Mouse (Mus musculus) midbrain, embryonic 13.5 days (tissue): ENCODE measurements around the gene Gm3415. TPM values are rescaled to one million over a fixed set of nuclear protein-coding genes. Genes with fewer than 3 reads are reported as not detected.
"Not testable (repeated sequence)": the region's sequence is repeated elsewhere in the genome, so short reads cannot be mapped to it uniquely, and the experiment has no call there.

ENCODE experiments used
- ATAC-seq: fragments of 200-750 bp; cut with Nextera tagmentation; 2 replicates; pipeline ENCODE4 v1.8.0; 2017; ENCODE audit warnings: mild to moderate bottlenecking, moderate TSS enrichment, moderate library complexity
- H3K27ac ChIP-seq: fragments of 300-500 bp; sonication (generic); 2 replicates; pipeline ENCODE4 v1.5.1; 2015; ENCODE audit warnings: inconsistent platforms, mild to moderate bottlenecking, moderate library complexity
- H3K27me3 ChIP-seq: fragments of 300-500 bp; sonication (generic); 2 replicates; pipeline ENCODE4 v1.6.1; 2015; ENCODE audit warnings: mild to moderate bottlenecking, inconsistent platforms
- H3K36me3 ChIP-seq: fragments of 300-500 bp; sonication (generic); 2 replicates; pipeline ENCODE4 v1.6.1; 2015; ENCODE audit warnings: mild to moderate bottlenecking, inconsistent platforms
- H3K4me1 ChIP-seq: fragments of 300-500 bp; sonication (generic); replicated peaks from 2 replicates; pipeline ENCODE4 v1.6.1; 2015; ENCODE audit warnings: inconsistent platforms
- H3K4me2 ChIP-seq: fragments of 300-500 bp; sonication (generic); replicated peaks from 2 replicates; pipeline ENCODE4 v1.6.1; 2015; ENCODE audit warnings: moderate library complexity, mild to moderate bottlenecking, inconsistent platforms
- H3K4me3 ChIP-seq: fragments of 300-500 bp; sonication (generic); replicated peaks from 2 replicates; pipeline ENCODE4 v1.5.1; 2015; ENCODE audit warnings: mild to moderate bottlenecking, inconsistent platforms
- H3K9ac ChIP-seq: fragments of 300-500 bp; sonication (generic); replicated peaks from 2 replicates; pipeline ENCODE4 v1.6.1; 2015; ENCODE audit warnings: mild to moderate bottlenecking, inconsistent platforms
- H3K9me3 ChIP-seq: fragments of 300-500 bp; sonication (generic); 2 replicates; pipeline ENCODE4 v1.6.1; 2016; ENCODE audit warnings: mild to moderate bottlenecking, inconsistent platforms
- WGBS: fragments of 180-500 bp; shearing (Covaris S2); methylation state at CpG from one replicate; pipeline ENCODE4 v1.1.7; 2015; 5-methylcytosine and 5-hydroxymethylcytosine counted together
- polyA plus RNA-seq: library from polyadenylated mRNA; unstranded; fragments of >200 nt; fragmentation: Nextera tagmentation; extraction: Ambion mirVana; gene quantifications from 2 replicates; pipeline ENCODE4 v1.2.1, GENCODE M21; 2015

The Gm3415 gene
- polyA plus RNA-seq, 1 experiment from 2014 or later = not detected

DNA sequence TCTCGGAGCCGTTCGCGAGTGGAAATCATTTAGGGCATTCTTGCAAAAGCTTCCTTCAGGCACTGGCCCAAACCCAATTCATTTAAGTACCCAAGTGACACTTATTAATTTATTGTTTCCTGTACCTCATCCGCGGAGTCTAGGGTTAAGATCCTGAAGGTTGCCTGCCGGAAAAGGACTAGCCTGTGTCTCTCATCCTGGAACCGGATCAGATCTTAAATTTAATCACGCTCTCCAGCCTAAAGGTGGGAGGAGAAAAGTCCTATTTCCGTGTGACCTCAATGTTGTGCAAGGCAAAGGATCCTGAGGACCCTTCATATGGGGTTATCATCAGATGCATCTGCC lies 29.3 kb downstream of the Gm3415 start:
- peaks cover 13% of the 10 kb centered on the region for H3K4me1 ChIP-seq
- no peaks in the 10 kb centered on the region for H3K36me3 ChIP-seq
- peak; percentile 7; the same call in 1 of the 2 replicates for ATAC-seq
- H3K9ac ChIP-seq = peak overlapping the region; percentile 75; the same call in 1 of the 2 replicates
- peak overlapping the region; percentile 62 for H3K4me3 ChIP-seq
- WGBS = 18% methylated on average over 10 of the region's 10 CpGs
- peak overlapping the region; percentile 90 for H3K4me2 ChIP-seq
- peaks cover 70% of the 10 kb centered on the region for H3K27me3 ChIP-seq
- no peaks in the 10 kb centered on the region; the same call in 1 of the 2 replicates for H3K9me3 ChIP-seq
- H3K27ac ChIP-seq = no peak overlapping the region

DNA sequence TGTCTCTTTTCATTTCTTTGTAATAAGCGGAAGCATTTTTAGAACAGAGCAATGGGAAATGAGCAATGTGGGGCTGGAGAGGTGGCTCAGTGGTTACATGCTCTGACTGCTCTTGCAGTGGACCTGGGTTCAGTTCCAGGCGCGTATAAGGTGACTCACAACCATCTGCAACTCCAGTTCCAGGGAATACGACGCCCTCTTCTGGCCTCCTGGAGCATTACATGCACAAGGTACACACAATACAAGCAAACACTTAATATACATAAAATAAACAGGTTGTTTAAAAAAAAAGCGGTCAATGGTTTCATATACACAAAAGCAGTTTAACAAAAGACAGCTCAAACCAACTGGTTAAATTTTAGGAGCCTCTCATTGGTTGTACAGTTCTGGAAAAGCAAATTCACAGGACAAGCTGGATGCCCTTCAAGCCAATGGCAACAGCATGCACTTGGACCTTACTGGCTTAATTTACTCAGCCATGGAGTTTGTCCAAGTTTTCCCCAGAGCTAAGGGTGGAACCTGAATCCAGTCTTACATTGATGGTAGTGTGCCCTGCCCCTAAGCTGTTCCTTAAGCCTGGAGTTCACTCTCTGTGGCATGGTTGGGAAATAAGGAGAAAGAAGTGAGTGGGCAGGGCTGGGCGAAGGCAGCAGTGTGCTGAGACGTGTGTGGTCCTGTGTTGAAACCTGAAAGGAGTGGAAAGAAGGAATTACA lies 30.6 kb downstream of the Gm3415 start:
- H3K36me3 ChIP-seq = no peaks in the 10 kb centered on the region
- peaks cover 80% of the 10 kb centered on the region for H3K27me3 ChIP-seq
- H3K9me3 ChIP-seq = no peaks in the 10 kb centered on the region; the same call in 1 of the 2 replicates
- peaks cover 13% of the 10 kb centered on the region for H3K4me1 ChIP-seq
- H3K4me3 ChIP-seq = no peak overlapping the region
- no peak overlapping the region for H3K4me2 ChIP-seq
- H3K9ac ChIP-seq = no peak overlapping the region
- no peak overlapping the region for H3K27ac ChIP-seq
- WGBS = 72% methylated on average over 8 of the region's 8 CpGs
- ATAC-seq = no peak

DNA sequence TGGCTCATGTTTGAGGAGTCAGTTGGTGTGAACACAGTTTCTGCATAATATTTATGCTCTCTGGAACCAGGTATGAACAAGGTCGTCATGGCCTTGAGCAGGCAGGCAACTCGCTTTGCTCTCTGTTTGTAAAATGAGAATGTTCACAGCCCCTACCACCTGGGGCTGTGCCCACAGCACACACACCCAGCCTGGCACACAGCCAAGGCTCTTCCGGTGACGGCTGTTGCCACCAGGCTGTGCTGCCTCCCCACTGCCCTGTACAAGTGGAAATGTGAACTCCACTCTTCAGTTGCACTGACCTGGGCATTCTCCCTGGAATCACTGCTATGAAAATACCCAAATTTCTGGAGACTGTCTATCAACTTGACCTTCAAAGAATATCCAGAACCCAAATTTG lies 35.1 kb downstream of the Gm3415 start:
- H3K4me2 ChIP-seq = no peak overlapping the region
- 68% methylated on average over 4 of the region's 4 CpGs for WGBS
- H3K9ac ChIP-seq = no peak overlapping the region
- H3K4me1 ChIP-seq = no peaks in the 10 kb centered on the region
- no peak overlapping the region for H3K27ac ChIP-seq
- ATAC-seq = no peak
- no peaks in the 10 kb centered on the region for H3K36me3 ChIP-seq
- no peaks in the 10 kb centered on the region; the same call in none of the 2 replicates for H3K9me3 ChIP-seq
- H3K4me3 ChIP-seq = no peak overlapping the region
- peaks cover 47% of the 10 kb centered on the region for H3K27me3 ChIP-seq

DNA sequence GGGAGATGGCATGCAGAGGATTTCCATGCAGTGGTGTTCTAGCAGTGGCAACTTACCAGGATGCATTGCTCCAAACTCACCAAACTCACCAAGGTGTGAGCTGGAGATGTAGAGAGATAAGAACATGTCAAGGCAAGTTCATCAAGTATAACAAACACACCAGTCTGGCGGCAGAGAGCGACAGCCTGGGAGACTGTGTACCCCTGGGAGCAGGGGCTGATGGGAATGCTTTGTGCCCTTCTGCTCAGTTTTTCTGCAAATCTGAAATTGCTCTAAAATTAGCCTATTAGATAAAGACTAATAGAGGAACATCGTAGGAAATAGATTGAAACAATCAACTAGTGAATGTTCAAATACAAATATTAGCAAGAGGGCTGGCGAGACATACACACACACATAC lies 35.7 kb downstream of the Gm3415 start:
- Histone ChIP-seq H3K4me2 (no peak overlapping the region), H3K27ac (no peak overlapping the region), H3K9me3 (no peaks in the 10 kb centered on the region; the same call in none of the 2 replicates), H3K36me3 (no peaks in the 10 kb centered on the region), H3K27me3 (peaks cover 46% of the 10 kb centered on the region), H3K4me3 (no peak overlapping the region), H3K9ac (no peak overlapping the region), H3K4me1 (no peaks in the 10 kb centered on the region)
- no peak for ATAC-seq
- 91% methylated on average over 4 of the region's 4 CpGs for WGBS

DNA sequence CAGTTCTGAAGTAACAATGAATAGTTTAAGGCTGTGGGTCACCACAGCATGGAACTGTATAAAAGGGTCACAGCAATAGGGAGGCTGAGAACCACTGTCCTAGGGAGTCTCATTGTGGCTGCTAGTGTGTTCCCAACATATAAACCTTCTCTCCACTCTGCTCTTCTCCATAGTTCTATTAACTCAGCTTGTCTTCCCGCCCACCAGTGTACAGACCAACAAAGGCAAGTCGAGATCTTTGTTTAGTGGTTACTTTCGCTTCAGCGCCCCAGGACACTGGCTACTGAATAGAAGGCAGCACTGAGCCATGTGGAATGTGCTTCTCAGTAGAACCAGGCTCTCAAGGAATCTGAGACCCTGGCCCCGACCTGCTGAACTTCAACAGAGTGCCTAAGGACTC lies 36.6 kb downstream of the Gm3415 start:
- Histone ChIP-seq H3K9me3 (no peaks in the 10 kb centered on the region; the same call in none of the 2 replicates), H3K36me3 (no peaks in the 10 kb centered on the region), H3K27ac (no peak overlapping the region), H3K27me3 (peaks cover 40% of the 10 kb centered on the region), H3K4me3 (no peak overlapping the region), H3K4me1 (no peaks in the 10 kb centered on the region), H3K9ac (no peak overlapping the region), H3K4me2 (no peak overlapping the region)
- 14% methylated on average over 5 of the region's 5 CpGs for WGBS
- peak; percentile 60 for ATAC-seq

DNA sequence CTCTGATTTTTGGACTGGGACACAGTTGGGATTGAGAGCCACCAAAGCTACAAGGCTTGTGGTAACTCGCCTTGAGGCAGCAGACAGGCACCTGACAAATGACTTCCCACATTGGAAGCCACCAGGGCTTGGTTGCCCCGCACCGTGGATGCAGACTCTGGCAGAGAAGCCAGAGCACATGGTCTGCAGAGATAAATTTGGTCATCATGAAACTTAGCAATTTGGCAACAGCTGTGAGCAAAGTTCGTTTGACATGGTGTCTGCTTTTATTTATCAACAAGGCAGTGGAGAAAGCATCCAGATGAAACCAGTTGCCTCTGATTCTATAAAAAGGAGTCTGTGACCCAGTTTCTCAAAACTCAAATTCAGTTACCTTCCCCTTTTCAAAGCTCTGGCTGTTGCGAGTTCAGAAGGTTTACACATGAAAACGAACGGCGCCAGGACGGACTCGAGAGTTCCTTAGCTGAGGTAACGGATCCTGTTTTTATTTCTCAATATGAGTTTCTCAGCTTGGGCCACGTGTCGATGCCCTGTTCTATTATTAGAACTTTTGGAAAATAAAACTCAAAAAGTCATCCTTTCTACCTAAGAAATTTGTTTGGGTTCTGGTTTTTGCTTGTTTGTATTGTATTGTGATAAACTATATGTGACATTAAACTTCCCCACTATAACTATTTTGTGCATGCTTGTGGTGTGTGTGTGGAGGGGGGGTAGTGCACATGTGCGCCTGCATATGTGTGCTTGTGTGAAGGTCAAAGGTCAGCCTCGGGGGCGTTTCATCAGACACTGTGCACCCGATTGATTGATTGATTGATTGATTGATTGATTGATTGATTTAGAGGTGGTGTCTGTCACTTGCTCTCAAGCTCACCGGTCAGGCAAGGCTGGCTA lies 40.9 kb downstream of the Gm3415 start:
- ATAC-seq = no peak
- Histone ChIP-seq H3K9ac (no peak overlapping the region), H3K36me3 (no peaks in the 10 kb centered on the region), H3K4me2 (no peak overlapping the region), H3K9me3 (no peaks in the 10 kb centered on the region; the same call in 1 of the 2 replicates), H3K27me3 (peaks cover 7% of the 10 kb centered on the region; the same call in 1 of the 2 replicates), H3K4me3 (no peak overlapping the region), H3K4me1 (no peaks in the 10 kb centered on the region; the same call in 1 of the 2 replicates), H3K27ac (no peak overlapping the region)
- WGBS = 91% methylated on average over 18 of the region's 18 CpGs

DNA sequence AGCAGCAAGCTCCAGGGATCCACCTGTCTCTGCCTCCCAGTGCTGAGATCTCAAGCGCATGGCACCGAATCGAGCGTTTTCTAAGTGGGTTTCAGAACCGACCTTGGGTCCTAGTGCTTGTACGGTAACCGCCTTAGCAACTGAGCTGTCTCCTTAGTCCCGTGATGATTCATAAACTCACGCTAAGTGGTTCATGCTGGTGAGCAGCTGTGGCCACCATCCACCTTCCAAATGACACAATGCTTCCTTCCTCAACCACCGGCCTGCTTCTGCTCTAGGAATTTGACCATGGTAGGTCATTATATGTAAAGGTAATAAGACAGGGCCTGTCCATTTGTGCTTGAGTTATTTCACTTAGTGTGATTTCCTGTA lies 41.6 kb downstream of the Gm3415 start:
- peaks cover 7% of the 10 kb centered on the region; the same call in 1 of the 2 replicates for H3K27me3 ChIP-seq
- H3K9ac ChIP-seq = no peak overlapping the region
- no peak overlapping the region for H3K4me3 ChIP-seq
- no peaks in the 10 kb centered on the region for H3K36me3 ChIP-seq
- 97% methylated on average over 10 of the region's 10 CpGs for WGBS
- ATAC-seq = no peak
- H3K4me1 ChIP-seq = no peaks in the 10 kb centered on the region; the same call in 1 of the 2 replicates
- H3K27ac ChIP-seq = no peak overlapping the region
- H3K9me3 ChIP-seq = no peaks in the 10 kb centered on the region; the same call in 1 of the 2 replicates
- no peak overlapping the region for H3K4me2 ChIP-seq

DNA sequence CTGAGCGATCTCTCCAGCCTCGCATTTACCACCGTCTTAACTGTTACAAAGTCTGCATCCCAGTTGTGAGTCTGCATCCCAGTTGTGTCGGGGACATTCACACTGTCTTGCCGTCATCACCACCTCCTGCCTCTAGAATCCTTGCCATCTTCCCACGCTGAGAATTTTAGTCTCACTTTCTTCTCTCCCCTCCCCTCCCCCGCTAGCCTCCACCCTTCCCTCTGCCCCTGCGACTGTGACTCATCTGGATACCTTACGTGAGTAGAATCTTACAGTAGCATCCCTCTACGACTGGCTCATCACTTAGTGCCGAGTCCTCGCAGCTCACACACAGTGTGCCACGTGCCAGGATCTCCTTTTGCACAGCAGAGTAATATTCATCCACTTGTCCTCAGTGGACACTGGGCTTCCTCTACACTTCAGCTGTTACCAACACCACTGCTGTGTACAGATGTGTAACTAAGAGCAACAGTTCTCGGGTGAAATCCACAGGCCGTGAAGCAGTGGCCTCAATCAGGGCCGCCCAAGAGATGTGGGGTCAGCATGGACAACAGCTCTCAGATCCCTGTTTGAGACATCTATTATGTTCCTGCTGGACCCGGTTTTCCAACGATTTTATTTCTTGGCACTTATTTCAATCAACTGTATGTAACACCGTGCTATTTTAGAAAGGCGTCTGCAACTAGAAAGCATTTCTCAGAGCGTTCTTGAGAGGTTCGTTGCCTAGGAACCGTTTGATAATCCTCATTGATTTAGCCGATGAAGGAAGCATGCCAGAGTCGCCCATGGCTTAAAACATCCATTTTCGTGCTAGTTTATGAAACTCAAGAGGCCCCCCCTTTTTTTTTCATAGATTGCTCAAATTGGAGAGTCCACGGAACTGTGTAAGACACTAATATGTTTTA lies 42.5 kb downstream of the Gm3415 start:
- Histone ChIP-seq H3K9ac (no peak overlapping the region), H3K4me1 (no peaks in the 10 kb centered on the region; the same call in 1 of the 2 replicates), H3K36me3 (no peaks in the 10 kb centered on the region), H3K27me3 (0 out of 2 replicates have a peak, but pooled peaks cover 5% of the 10 kb centered on the region), H3K4me3 (no peak overlapping the region), H3K9me3 (no peaks in the 10 kb centered on the region; the same call in 1 of the 2 replicates), H3K4me2 (no peak overlapping the region), H3K27ac (0 out of 2 replicates have a peak overlapping the region, but pooled peaks have one; percentile 14)
- ATAC-seq = 0 out of 2 replicates have a peak, but pooled peaks have one; percentile 27
- WGBS = 71% methylated on average over 27 of the region's 27 CpGs

DNA sequence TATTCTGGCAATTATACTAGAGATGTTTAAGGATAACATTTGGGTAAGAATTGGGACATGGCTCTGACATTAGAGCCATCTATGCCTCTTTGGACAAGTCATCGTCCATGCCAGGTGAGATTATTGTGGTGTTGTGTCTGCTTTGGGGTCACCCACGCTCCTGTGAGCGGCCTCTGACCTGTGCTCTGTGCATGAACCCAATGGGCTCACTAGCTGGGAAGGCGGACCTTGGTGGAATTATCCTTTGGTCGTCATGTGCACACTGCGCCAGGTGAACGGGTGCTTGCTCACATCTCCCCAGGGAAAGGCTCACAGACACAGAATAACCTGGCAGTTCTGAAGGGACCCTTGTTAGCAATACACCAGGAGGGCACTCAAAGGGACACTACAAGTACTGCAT lies 43.3 kb downstream of the Gm3415 start:
- H3K36me3 ChIP-seq = not testable (repeated sequence)
- WGBS = 79% methylated on average over 7 of the region's 7 CpGs

DNA sequence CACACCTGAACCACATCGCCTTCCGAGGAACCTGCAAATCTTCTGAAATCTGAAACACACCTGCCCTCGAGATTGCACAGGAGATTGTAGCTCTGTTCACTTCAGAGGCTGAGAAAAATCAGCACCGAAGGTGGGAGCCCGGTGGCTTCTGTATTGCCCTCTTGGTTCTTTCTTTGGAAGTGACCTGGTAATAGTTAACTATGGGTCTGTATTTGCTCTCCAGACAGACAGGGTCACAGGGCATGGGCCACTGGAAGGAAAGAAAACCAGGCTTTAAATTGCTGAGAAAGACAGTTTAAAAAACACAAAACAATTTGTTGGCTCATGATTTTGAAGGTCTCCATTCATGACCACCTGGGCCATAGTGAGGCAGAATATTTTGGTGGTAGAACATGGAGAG lies 44.0 kb downstream of the Gm3415 start:
- H3K4me1 ChIP-seq = no peaks in the 10 kb centered on the region; the same call in 1 of the 2 replicates
- H3K4me3 ChIP-seq = no peak overlapping the region
- no peak overlapping the region for H3K27ac ChIP-seq
- H3K9me3 ChIP-seq = no peaks in the 10 kb centered on the region
- no peak for ATAC-seq
- H3K27me3 ChIP-seq = 0 out of 2 replicates have a peak, but pooled peaks cover 5% of the 10 kb centered on the region
- no peak overlapping the region for H3K4me2 ChIP-seq
- no peak overlapping the region for H3K9ac ChIP-seq
- H3K36me3 ChIP-seq = no peaks in the 10 kb centered on the region
- WGBS = 92% methylated on average over 5 of the region's 5 CpGs

More for the DNA sequence above, 43.3 kb downstream of the Gm3415 start:
- not testable (repeated sequence) for H3K4me3 ChIP-seq, H3K9me3 ChIP-seq, H3K9ac ChIP-seq, ATAC-seq, H3K4me1 ChIP-seq, H3K27me3 ChIP-seq, H3K27ac ChIP-seq, H3K4me2 ChIP-seq

DNA sequence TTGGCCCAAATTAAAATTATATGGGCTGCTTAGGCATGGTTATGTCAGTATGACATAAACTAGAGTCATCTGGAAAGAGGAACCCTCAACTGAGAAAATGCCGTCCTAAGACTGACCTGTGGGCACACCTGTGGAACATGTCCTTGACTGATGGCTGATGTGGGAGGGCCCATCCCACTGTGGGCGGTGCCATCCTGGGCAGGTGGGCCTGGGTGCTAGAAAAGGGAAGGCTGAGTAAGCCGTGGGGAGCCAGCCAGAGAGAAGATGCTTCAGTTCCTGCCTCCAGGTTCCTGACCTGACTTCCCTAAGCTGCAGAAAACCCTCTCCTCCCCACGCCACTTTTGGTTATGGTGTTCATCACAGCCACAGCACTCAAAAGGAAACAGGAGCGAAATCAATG lies 50.3 kb downstream of the Gm3415 start:
- 83% methylated on average over 5 of the region's 5 CpGs for WGBS
- no peaks in the 10 kb centered on the region for H3K4me1 ChIP-seq
- no peak overlapping the region for H3K9ac ChIP-seq
- no peak overlapping the region for H3K27ac ChIP-seq
- no peaks in the 10 kb centered on the region for H3K36me3 ChIP-seq
- no peaks in the 10 kb centered on the region for H3K9me3 ChIP-seq
- no peak overlapping the region for H3K4me2 ChIP-seq
- no peak overlapping the region for H3K4me3 ChIP-seq
- ATAC-seq = no peak
- no peaks in the 10 kb centered on the region for H3K27me3 ChIP-seq
